Mouse (Mus musculus) brain, embryonic 14.5 days (tissue): ENCODE data around the gene Abcc6.

ENCODE experiments used
- CTCF ChIP-seq: fragments of 200-500 bp; IDR thresholded peaks from 2 replicates; pipeline ENCODE4 v1.5.1; 2012; ENCODE audit warnings: inconsistent platforms, mild to moderate bottlenecking, moderate library complexity, borderline replicate concordance; ENCODE audit not compliant: insufficient read depth, insufficient read length; ENCODE audit errors: extremely low read depth
- POLR2A ChIP-seq: fragments of 200-500 bp; IDR thresholded peaks from 2 replicates; pipeline ENCODE4 v1.6.1; 2012; ENCODE audit warnings: mild to moderate bottlenecking, inconsistent platforms, borderline replicate concordance; ENCODE audit not compliant: poor library complexity, insufficient read depth, insufficient read length, severe bottlenecking; ENCODE audit errors: extremely low read depth

GRCm38 (mm10) chr7:46035468-46035867 is 5.4 kb upstream of the Abcc6 start:
- no peak for TF ChIP-seq POLR2A
- no peak for TF ChIP-seq CTCF
